Mouse (Mus musculus) left cerebral cortex, adult 2 months (tissue): Measurements from ENCODE around the gene Vangl1. TPM values are rescaled to one million over a fixed set of nuclear protein-coding genes. Genes with fewer than 3 reads are reported as not detected.
"Not testable (repeated sequence)": the region's sequence is repeated elsewhere in the genome, so short reads cannot be mapped to it uniquely, and the experiment has no call there.

ENCODE experiments used
- DNase-seq, 2 experiments: peaks; one replicate each; pipeline ENCODE4 v3.0.0; 2021 to 2022; ENCODE audit warnings: low spot score in 2 of 2, mixed read lengths in 1 of 2; ENCODE audit errors: extremely low spot score in 1 of 2
- H3K27ac ChIP-seq: fragments of 200-600 bp; 2 replicates; pipeline ENCODE4 v1.8.1; 2022
- H3K4me3 ChIP-seq: fragments of 200-600 bp; 2 replicates; pipeline ENCODE4 v1.8.1; 2022
- CTCF ChIP-seq: fragments of 200-600 bp; IDR thresholded peaks from 2 replicates; pipeline ENCODE4 v1.8.1; 2022; ENCODE audit warnings: antibody characterized with exemption, mild to moderate bottlenecking, moderate library complexity
- intact Hi-C: fragments of 180-260 bp; cut with DNase I; formaldehyde crosslinking; loops from one replicate; pipeline ENCODE4 v1.15.1; 2025
- total RNA-seq, 2 experiments: library from RNA; stranded (reverse); gene quantifications; 2 replicates each; pipeline ENCODE4 v1.2.3; 2021

Gene Vangl1
- total RNA-seq, 2 experiments from 2014 or later, result 4.4 to 6.7 TPM

GRCm38 (mm10) chr3:102165536-102166286 lies 38.8 kb downstream of the Vangl1 start:
- H3K4me3 ChIP-seq, result no peak overlapping the region
- intact Hi-C loops, result no loop called here
- TF ChIP-seq CTCF, result no peak
- DNase-seq, result no peak
- H3K27ac ChIP-seq, result no peak overlapping the region

GRCm38 (mm10) chr3:102164911-102165310 lies 39.6 kb downstream of the Vangl1 start:
- H3K4me3 ChIP-seq, result no peak overlapping the region
- intact Hi-C loops, result no loop called here
- no peak for DNase-seq
- no peak overlapping the region for H3K27ac ChIP-seq
- no peak for TF ChIP-seq CTCF

- DNase-seq, intact Hi-C loops, H3K4me3 ChIP-seq, H3K27ac ChIP-seq: not testable (repeated sequence)
Measured at GRCm38 (mm10) chr3:102163861-102164260, 40.6 kb downstream of the Vangl1 start.

GRCm38 (mm10) chr3:102159423-102160325 lies 44.8 kb downstream of the Vangl1 start:
- TF ChIP-seq CTCF, result no peak
- DNase-seq, result no peak
- no peak overlapping the region for H3K4me3 ChIP-seq
- intact Hi-C loops, result no loop called here
- no peak overlapping the region for H3K27ac ChIP-seq

GRCm38 (mm10) chr3:102158759-102159422 lies 45.6 kb downstream of the Vangl1 start:
- no peak for TF ChIP-seq CTCF
- no peak for DNase-seq
- intact Hi-C loops, result no loop called here
- no peak overlapping the region for H3K4me3 ChIP-seq
- H3K27ac ChIP-seq, result no peak overlapping the region

GRCm38 (mm10) chr3:102157652-102158051 lies 46.8 kb downstream of the Vangl1 start:
- no peak for DNase-seq
- TF ChIP-seq CTCF, result no peak
- intact Hi-C loops, result no loop called here
- H3K27ac ChIP-seq, result no peak overlapping the region
- no peak overlapping the region for H3K4me3 ChIP-seq

GRCm38 (mm10) chr3:102156737-102157136 lies 47.8 kb downstream of the Vangl1 start:
- intact Hi-C loops, result no loop called here
- DNase-seq, result no peak
- no peak overlapping the region for H3K4me3 ChIP-seq
- TF ChIP-seq CTCF, result no peak
- no peak overlapping the region for H3K27ac ChIP-seq

GRCm38 (mm10) chr3:102154107-102154506 lies 50.4 kb downstream of the Vangl1 start:
- no peak for DNase-seq
- TF ChIP-seq CTCF, result no peak
- H3K4me3 ChIP-seq, result no peak overlapping the region
- intact Hi-C loops, result no loop called here
- H3K27ac ChIP-seq, result no peak overlapping the region

- Histone ChIP-seq H3K27ac (no peak overlapping the region), H3K4me3 (no peak overlapping the region)
- no peak for DNase-seq
- intact Hi-C loops, result no loop called here
- TF ChIP-seq CTCF, result no peak
Measured at GRCm38 (mm10) chr3:102152872-102153271, 51.6 kb downstream of the Vangl1 start.

GRCm38 (mm10) chr3:102152471-102152870 lies 52.0 kb downstream of the Vangl1 start:
- intact Hi-C loops, result no loop called here
- no peak overlapping the region for H3K4me3 ChIP-seq
- DNase-seq, result no peak
- H3K27ac ChIP-seq, result no peak overlapping the region
- TF ChIP-seq CTCF, result no peak

- H3K4me3 ChIP-seq, result no peak overlapping the region
- no peak for TF ChIP-seq CTCF
- DNase-seq, result no peak
- intact Hi-C loops, result no loop called here
- H3K27ac ChIP-seq, result no peak overlapping the region
Measured at GRCm38 (mm10) chr3:102151850-102152249, 52.6 kb downstream of the Vangl1 start.

- intact Hi-C loops, result no loop called here
- no peak overlapping the region for H3K27ac ChIP-seq
- no peak overlapping the region for H3K4me3 ChIP-seq
- no peak for DNase-seq
- TF ChIP-seq CTCF, result no peak
Measured at GRCm38 (mm10) chr3:102149941-102150340, 54.6 kb downstream of the Vangl1 start.
